Comparison of ENCODE assay signal across 13 mouse cellular contexts in genomic region chr13:52459982-52460381, GRCm38 (mm10).
DNase-seq lines count a peak whose midpoint lies in the region.
"Had no signal": no experiment of that assay in that cellular context is flagged by ENCODE, and none has a peak within 500 bp of the region (broad histone marks: within the 10 kb centered on the region; RNA-seq: fewer than 3 reads in every experiment).

No protein-coding gene starts in this region.

- DNase-seq in cerebellum, adult 11 months = peak; percentile 35
- DNase-seq in cerebellum, adult 9-10 months = no peak
- DNase-seq in brain, adult 2 months (ENCODE audit: low read depth, low spot score) = peak; percentile 76
- peak; percentile 62 to 63 for DNase-seq in cerebellum, postnatal 10 days
- peak; percentile 38 for DNase-seq in retina, embryonic 14.5 days (ENCODE audit: low spot score)
- DNase-seq in right cerebral cortex, adult 18-20 months = no peak
- no peak for DNase-seq in thymus, postnatal 36 days
- DNase-seq: adrenal gland, adult 2 months; adrenal gland, postnatal 36 days; embryo, embryonic 11 days; heart, adult 18-20 months; heart, postnatal 14 days; kidney, adult 2 months had no signal

Comparison
In these comparisons a context has a peak if more than half of its experiments do, and no peak if none do; other contexts are left out.
1. DNase-seq: peak in cerebellum, adult 11 months (single experiment), brain, adult 2 months (single experiment), cerebellum, postnatal 10 days (2 of 2) and retina, embryonic 14.5 days (single experiment); none in cerebellum, adult 9-10 months (single experiment), right cerebral cortex, adult 18-20 months (single experiment) and thymus, postnatal 36 days (0 of 2).